Mouse (Mus musculus): Measurements from ENCODE around the gene Ppfibp1. TPM values are rescaled to one million over a fixed set of nuclear protein-coding genes. Genes with fewer than 3 reads are reported as not detected.

Gene Ppfibp1
- polyA plus RNA-seq, 1 experiment from 2014 or later: 48.1 TPM

DNA sequence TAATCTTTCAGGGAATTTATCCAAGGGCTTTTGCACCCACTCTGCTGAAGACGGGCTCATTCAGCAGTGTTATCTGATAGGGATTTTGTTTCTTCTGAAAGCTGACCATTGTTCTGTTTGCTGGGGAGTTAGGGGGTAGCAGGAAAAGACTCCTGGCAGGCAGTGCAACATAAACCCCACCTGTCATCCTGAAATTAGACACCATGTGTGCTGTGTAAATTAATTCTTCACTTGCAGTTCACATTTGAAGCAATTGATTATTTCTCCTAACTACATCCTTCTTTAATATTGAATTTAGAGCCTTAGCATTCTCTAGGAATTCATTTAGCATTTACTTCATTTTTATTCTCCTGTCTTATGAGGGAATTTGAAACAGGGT, 62.2 kb downstream of the Ppfibp1 start:
- Histone ChIP-seq H3K9ac (ENCODE audit: low read length) (no peak overlapping the region), H3K4me2 (ENCODE audit: low read length) (no peak overlapping the region), H3K36me3 (ENCODE audit: control insufficient read depth, insufficient read depth, low read length) (no peaks in the 10 kb centered on the region), H3K27ac (ENCODE audit: low read depth) (no peak overlapping the region), H3K9me3 (ENCODE audit: control insufficient read depth, low read length) (no peaks in the 10 kb centered on the region), H3K4me3 (ENCODE audit: low read depth, low read length) (no peak overlapping the region), H3K4me1 (replicated peaks; ENCODE audit: control insufficient read depth, insufficient read depth, low read length) (peaks cover 18% of the 10 kb centered on the region), H3K27me3 (replicated peaks; ENCODE audit: control insufficient read depth, insufficient read depth, low read length) (no peaks in the 10 kb centered on the region)
- no peak for ATAC-seq (replicated peaks; ENCODE audit: low FRiP score, low TSS enrichment, low read depth)
- no peak for DNase-seq (ENCODE audit: low spot score)
- 43% methylated on average over 1 of the region's 1 CpGs for WGBS

DNA sequence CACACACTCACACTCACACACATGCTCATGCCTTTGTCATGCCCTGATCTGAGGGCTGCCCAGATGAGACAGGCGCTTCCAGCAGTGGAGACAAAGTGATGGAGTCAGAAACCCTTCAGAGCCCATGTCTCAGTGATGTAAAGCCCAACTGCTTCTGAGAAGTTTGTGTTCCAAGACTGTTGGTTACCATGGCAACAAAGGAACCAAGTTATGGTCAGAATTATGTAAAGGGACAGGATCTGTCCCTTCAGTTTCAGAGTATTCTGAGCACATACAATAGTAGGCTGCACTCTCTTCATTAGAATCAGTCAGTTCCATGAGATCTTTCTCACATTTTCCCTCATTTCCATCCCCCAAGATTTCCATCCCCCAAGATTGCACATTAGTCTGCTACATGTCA, 66.0 kb downstream of the Ppfibp1 start, which contains the start of gene 1700034J05Rik:
TSS of gene 1700034J05Rik (minus strand) at position 165 of the 400 bp plus-strand sequence.
- no peak within 1 kb of the TSS for H3K9ac ChIP-seq (ENCODE audit: low read length)
- DNase-seq (ENCODE audit: low spot score): no peak
- no peak within 1 kb of the TSS for H3K4me3 ChIP-seq (ENCODE audit: low read depth, low read length)
- no peak within 1 kb of the TSS for H3K27ac ChIP-seq (ENCODE audit: low read depth)
- H3K4me1 ChIP-seq (replicated peaks; ENCODE audit: control insufficient read depth, insufficient read depth, low read length): peaks cover 6% of the 10 kb centered on the region; the same call in 1 of the 2 replicates
- H3K4me2 ChIP-seq (ENCODE audit: low read length): no peak within 1 kb of the TSS
- no peaks in the 10 kb centered on the region for H3K27me3 ChIP-seq (replicated peaks; ENCODE audit: control insufficient read depth, insufficient read depth, low read length)
- no peaks in the 10 kb centered on the region for H3K9me3 ChIP-seq (ENCODE audit: control insufficient read depth, low read length)
- no peaks in the 10 kb centered on the region for H3K36me3 ChIP-seq (ENCODE audit: control insufficient read depth, insufficient read depth, low read length)
- ATAC-seq (replicated peaks; ENCODE audit: low FRiP score, low TSS enrichment, low read depth): no peak
- WGBS: 85% methylated on average over 1 of the region's 1 CpGs

DNA sequence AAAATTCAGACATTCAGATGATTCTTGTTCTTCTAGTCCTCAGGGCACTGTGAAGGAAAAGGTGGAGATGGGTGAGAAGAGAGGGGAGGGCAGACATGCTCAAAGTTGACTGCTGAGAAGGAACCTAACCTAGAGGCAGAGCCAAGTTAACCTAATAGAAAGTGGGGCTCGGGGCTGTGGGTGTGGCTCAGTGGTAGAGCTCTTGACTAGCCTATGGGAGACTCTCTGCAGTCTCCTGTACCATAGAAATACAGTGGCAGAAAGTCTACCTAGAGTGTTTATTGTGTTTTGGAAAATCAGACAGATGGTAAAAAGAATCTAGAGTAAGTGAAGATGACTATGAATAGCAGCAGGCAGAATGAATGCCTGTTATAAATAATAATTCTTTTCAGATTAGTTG, 67.2 kb downstream of the Ppfibp1 start:
- Histone ChIP-seq H3K4me2 (ENCODE audit: low read length) (no peak overlapping the region), H3K36me3 (ENCODE audit: control insufficient read depth, insufficient read depth, low read length) (no peaks in the 10 kb centered on the region), H3K4me1 (replicated peaks; ENCODE audit: control insufficient read depth, insufficient read depth, low read length) (peaks cover 10% of the 10 kb centered on the region; the same call in 1 of the 2 replicates), H3K9ac (ENCODE audit: low read length) (no peak overlapping the region), H3K27me3 (replicated peaks; ENCODE audit: control insufficient read depth, insufficient read depth, low read length) (no peaks in the 10 kb centered on the region), H3K4me3 (ENCODE audit: low read depth, low read length) (no peak overlapping the region), H3K9me3 (ENCODE audit: control insufficient read depth, low read length) (no peaks in the 10 kb centered on the region), H3K27ac (ENCODE audit: low read depth) (no peak overlapping the region; the same call in 1 of the 2 replicates)
- ATAC-seq (replicated peaks; ENCODE audit: low FRiP score, low TSS enrichment, low read depth) (no peak), DNase-seq (ENCODE audit: low spot score) (no peak)
- WGBS: 70% methylated on average over 1 of the region's 1 CpGs

DNA sequence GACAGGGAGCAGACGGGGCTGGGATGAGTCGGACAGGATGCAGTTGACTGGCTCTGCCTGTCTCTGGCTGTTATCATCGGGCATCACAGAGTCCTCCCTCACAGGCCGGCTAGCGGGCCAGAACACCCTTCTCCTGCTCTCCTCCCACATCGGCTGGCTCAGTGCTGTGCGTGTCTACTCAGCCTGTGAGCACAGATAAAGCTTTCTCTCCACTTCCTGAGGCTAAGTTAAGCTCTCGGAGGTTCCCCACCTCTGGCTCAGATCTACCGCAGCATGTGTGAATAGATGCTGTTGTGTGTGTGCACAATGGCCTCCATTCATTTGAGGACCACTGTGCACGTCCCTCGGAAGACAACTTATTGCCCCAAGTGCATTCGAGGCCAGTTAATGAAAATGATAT, 67.6 kb downstream of the Ppfibp1 start:
- Histone ChIP-seq H3K4me1 (replicated peaks; ENCODE audit: control insufficient read depth, insufficient read depth, low read length) (peaks cover 12% of the 10 kb centered on the region), H3K27ac (ENCODE audit: low read depth) (no peak overlapping the region; the same call in 1 of the 2 replicates), H3K27me3 (replicated peaks; ENCODE audit: control insufficient read depth, insufficient read depth, low read length) (no peaks in the 10 kb centered on the region), H3K4me2 (ENCODE audit: low read length) (no peak overlapping the region), H3K9ac (ENCODE audit: low read length) (no peak overlapping the region), H3K4me3 (ENCODE audit: low read depth, low read length) (no peak overlapping the region), H3K9me3 (ENCODE audit: control insufficient read depth, low read length) (no peaks in the 10 kb centered on the region), H3K36me3 (ENCODE audit: control insufficient read depth, insufficient read depth, low read length) (no peaks in the 10 kb centered on the region)
- ATAC-seq (replicated peaks; ENCODE audit: low FRiP score, low TSS enrichment, low read depth): peak; percentile 81
- 38% methylated on average over 12 of the region's 12 CpGs for WGBS
- no peak for DNase-seq (ENCODE audit: low spot score)

DNA sequence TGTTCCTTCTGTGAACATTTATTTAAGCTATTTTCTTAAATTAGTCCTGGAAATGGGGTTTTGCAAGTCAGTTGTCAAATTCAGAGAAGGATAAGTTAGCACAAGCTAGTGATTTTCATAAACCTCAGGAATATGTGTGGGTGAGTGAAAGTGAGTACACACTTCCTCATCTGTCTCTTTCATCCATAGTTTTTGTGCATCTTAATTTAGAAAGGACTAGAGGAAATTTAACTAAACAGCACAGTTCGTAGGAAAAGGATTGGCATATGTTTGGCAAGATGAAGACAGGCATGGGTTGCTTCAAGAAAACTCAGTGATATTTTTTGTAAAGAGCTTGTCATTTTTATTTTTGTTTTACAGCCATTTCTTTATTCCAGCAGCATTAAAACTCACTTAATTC, 68.7 kb downstream of the Ppfibp1 start:
- Histone ChIP-seq H3K9ac (ENCODE audit: low read length) (no peak overlapping the region), H3K36me3 (ENCODE audit: control insufficient read depth, insufficient read depth, low read length) (no peaks in the 10 kb centered on the region), H3K27me3 (replicated peaks; ENCODE audit: control insufficient read depth, insufficient read depth, low read length) (no peaks in the 10 kb centered on the region), H3K27ac (ENCODE audit: low read depth) (no peak overlapping the region), H3K4me1 (replicated peaks; ENCODE audit: control insufficient read depth, insufficient read depth, low read length) (peaks cover 21% of the 10 kb centered on the region), H3K9me3 (ENCODE audit: control insufficient read depth, low read length) (no peaks in the 10 kb centered on the region), H3K4me2 (ENCODE audit: low read length) (no peak overlapping the region), H3K4me3 (ENCODE audit: low read depth, low read length) (no peak overlapping the region)
- 75% methylated on average over 1 of the region's 1 CpGs for WGBS
- ATAC-seq (replicated peaks; ENCODE audit: low FRiP score, low TSS enrichment, low read depth): no peak
- no peak for DNase-seq (ENCODE audit: low spot score)

DNA sequence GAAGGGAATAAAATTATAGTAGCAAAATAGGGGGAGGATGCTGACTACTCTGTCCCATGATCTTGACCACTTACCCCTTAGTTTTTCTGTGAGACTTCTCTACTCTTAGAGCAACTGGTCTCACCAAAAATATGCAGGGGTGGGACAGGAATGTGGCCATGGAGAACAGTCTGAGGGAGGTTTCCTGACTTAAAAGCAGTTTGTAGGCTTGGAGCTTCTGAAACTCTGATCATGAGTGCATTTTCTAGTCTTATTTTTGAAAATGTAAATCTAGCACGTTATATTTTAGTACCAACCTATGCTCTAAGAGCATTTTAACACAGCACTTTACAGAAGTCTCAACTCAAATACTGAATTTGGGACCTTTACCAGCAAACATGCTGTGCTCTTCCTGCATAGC, 70.4 kb downstream of the Ppfibp1 start:
- Histone ChIP-seq H3K9ac (ENCODE audit: low read length) (no peak overlapping the region), H3K4me3 (ENCODE audit: low read depth, low read length) (no peak overlapping the region), H3K27ac (ENCODE audit: low read depth) (no peak overlapping the region), H3K36me3 (ENCODE audit: control insufficient read depth, insufficient read depth, low read length) (no peaks in the 10 kb centered on the region), H3K9me3 (ENCODE audit: control insufficient read depth, low read length) (no peaks in the 10 kb centered on the region), H3K4me1 (replicated peaks; ENCODE audit: control insufficient read depth, insufficient read depth, low read length) (peaks cover 21% of the 10 kb centered on the region), H3K4me2 (ENCODE audit: low read length) (no peak overlapping the region), H3K27me3 (replicated peaks; ENCODE audit: control insufficient read depth, insufficient read depth, low read length) (no peaks in the 10 kb centered on the region)
- 68% methylated on average over 1 of the region's 1 CpGs for WGBS
- no peak for ATAC-seq (replicated peaks; ENCODE audit: low FRiP score, low TSS enrichment, low read depth)
- no peak for DNase-seq (ENCODE audit: low spot score)

DNA sequence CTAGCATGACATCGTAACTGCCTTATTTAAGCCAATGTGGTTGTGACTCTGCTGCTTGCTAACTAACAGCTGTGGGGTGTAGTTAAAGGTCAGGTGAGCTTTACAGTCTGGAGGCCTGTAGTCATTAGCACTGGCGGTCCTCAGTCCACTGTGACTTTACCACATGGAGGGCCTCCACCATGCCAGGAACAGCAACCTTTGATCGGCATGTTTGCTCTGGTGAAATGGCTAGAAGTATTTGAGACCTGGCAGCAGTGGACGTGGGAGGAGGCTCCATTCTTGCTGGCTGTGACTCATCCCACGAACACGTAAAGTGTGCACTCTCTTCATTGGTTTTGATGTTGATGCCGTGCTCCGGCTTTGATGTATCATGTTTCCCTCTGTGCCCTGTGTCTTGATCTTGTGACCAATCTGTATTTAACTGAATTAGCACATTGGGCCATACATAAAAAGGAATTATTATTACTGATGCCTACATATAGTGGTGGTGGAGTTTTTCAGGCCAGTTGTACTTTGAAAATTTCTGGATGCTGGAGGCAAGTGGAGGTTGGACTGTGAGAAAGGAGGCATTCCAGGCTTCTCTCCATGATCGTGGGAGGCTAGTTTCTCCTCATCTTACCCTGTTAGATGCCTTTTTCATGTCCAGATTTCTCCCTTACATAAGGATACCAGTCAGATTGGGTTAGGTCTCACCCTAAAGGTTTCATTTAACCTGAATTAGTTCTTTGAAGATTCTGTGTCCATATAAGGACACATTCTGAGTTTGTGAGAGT, 71.8 kb downstream of the Ppfibp1 start:
- ATAC-seq (replicated peaks; ENCODE audit: low FRiP score, low TSS enrichment, low read depth) (no peak), DNase-seq (ENCODE audit: low spot score) (no peak)
- Histone ChIP-seq H3K4me3 (ENCODE audit: low read depth, low read length) (no peak overlapping the region), H3K27ac (ENCODE audit: low read depth) (no peak overlapping the region), H3K36me3 (ENCODE audit: control insufficient read depth, insufficient read depth, low read length) (no peaks in the 10 kb centered on the region), H3K9me3 (ENCODE audit: control insufficient read depth, low read length) (no peaks in the 10 kb centered on the region), H3K4me1 (replicated peaks; ENCODE audit: control insufficient read depth, insufficient read depth, low read length) (peaks cover 21% of the 10 kb centered on the region), H3K4me2 (ENCODE audit: low read length) (no peak overlapping the region), H3K27me3 (replicated peaks; ENCODE audit: control insufficient read depth, insufficient read depth, low read length) (no peaks in the 10 kb centered on the region), H3K9ac (ENCODE audit: low read length) (no peak overlapping the region)
- WGBS: 73% methylated on average over 9 of the region's 9 CpGs

DNA sequence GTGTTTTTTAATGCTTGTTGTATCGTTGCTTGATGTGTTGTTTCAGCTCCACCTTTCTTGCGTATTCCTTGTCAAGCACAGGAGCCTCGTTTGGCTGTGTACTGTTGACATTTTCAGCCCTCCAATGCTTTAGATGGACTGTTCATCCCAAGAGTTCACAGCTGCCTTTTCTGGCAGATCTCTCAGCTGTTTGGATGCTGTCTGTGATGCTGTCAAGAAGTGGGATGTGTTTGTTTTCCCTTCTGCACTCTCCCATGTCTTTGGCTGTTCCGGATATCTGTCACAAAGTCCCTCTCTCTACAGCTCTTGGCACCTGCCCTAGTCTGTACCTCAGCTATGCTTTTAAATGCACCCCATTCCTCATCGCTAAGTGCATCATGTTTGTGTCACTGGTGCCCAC, 72.7 kb downstream of the Ppfibp1 start:
- Histone ChIP-seq H3K9ac (ENCODE audit: low read length) (no peak overlapping the region), H3K9me3 (ENCODE audit: control insufficient read depth, low read length) (no peaks in the 10 kb centered on the region), H3K4me2 (ENCODE audit: low read length) (no peak overlapping the region), H3K27me3 (replicated peaks; ENCODE audit: control insufficient read depth, insufficient read depth, low read length) (no peaks in the 10 kb centered on the region), H3K27ac (ENCODE audit: low read depth) (no peak overlapping the region), H3K36me3 (ENCODE audit: control insufficient read depth, insufficient read depth, low read length) (no peaks in the 10 kb centered on the region), H3K4me3 (ENCODE audit: low read depth, low read length) (no peak overlapping the region), H3K4me1 (replicated peaks; ENCODE audit: control insufficient read depth, insufficient read depth, low read length) (peaks cover 15% of the 10 kb centered on the region; the same call in 1 of the 2 replicates)
- ATAC-seq (replicated peaks; ENCODE audit: low FRiP score, low TSS enrichment, low read depth) (no peak), DNase-seq (ENCODE audit: low spot score) (no peak)
- 68% methylated on average over 5 of the region's 5 CpGs for WGBS

Measured in intestine, embryonic 14.5 days (tissue).